Mouse (Mus musculus) small intestine, adult 2 months (tissue): ENCODE data around the gene Olfr998. TPM values are rescaled to one million over a fixed set of nuclear protein-coding genes. Genes with fewer than 3 reads are reported as not detected.
"Not testable (repeated sequence)": the region's sequence is repeated elsewhere in the genome, so short reads cannot be mapped to it uniquely, and the experiment has no call there.

Experiments used
- H3K27ac ChIP-seq: fragments of 200-500 bp; 2 replicates; pipeline ENCODE4 v1.5.1; 2012; ENCODE audit warnings: low read depth, low read length, control low read depth, inconsistent platforms; ENCODE audit not compliant: insufficient read depth
- H3K27me3 ChIP-seq: fragments of 200-500 bp; 2 replicates; pipeline ENCODE4 v1.6.1; 2012; ENCODE audit warnings: mild to moderate bottlenecking, moderate library complexity, low read length, inconsistent platforms; ENCODE audit not compliant: control insufficient read depth, insufficient read depth
- H3K36me3 ChIP-seq: fragments of 200-500 bp; 2 replicates; pipeline ENCODE4 v1.6.1; 2012; ENCODE audit warnings: mild to moderate bottlenecking, low read length, control low read depth, inconsistent platforms; ENCODE audit not compliant: control insufficient read depth, insufficient read depth
- H3K4me1 ChIP-seq: fragments of 200-500 bp; 2 replicates; pipeline ENCODE4 v1.6.1; 2012; ENCODE audit warnings: low read length, inconsistent platforms, mixed read lengths; ENCODE audit not compliant: control insufficient read depth, insufficient read depth, insufficient read length
- H3K4me3 ChIP-seq: fragments of 200-500 bp; 2 replicates; pipeline ENCODE4 v1.5.1; 2012; ENCODE audit warnings: low read depth, mild to moderate bottlenecking, control low read depth, inconsistent platforms, low read length, moderate library complexity
- CTCF ChIP-seq: fragments of 200-500 bp; IDR thresholded peaks from 2 replicates; pipeline ENCODE4 v1.5.1; 2012; ENCODE audit warnings: low read depth, mild to moderate bottlenecking, control low read depth, inconsistent platforms, low read length, moderate library complexity, mixed read lengths; ENCODE audit not compliant: insufficient replicate concordance, insufficient read length; ENCODE audit errors: extremely low read depth
- POLR2A ChIP-seq: fragments of 200-500 bp; IDR thresholded peaks from 2 replicates; pipeline ENCODE4 v1.6.1; 2012; ENCODE audit warnings: low read depth, mild to moderate bottlenecking, control low read depth, inconsistent platforms, low read length, moderate library complexity
- whole genome bisulfite sequencing: fragments of 180-500 bp; shearing (Covaris S2); methylation state at CpG from one replicate; pipeline ENCODE4 v1.1.7; 2018; 5-methylcytosine and 5-hydroxymethylcytosine counted together
- polyA plus RNA-seq: library from polyadenylated mRNA; depleted of rRNA; stranded (reverse); fragments of >200 nt; gene quantifications from 2 replicates; pipeline ENCODE4 v1.2.3, GENCODE M21; 2012; rRNA removed

The Olfr998 gene
- not detected in 2 replicates for polyA plus RNA-seq

- not testable (repeated sequence) for H3K27me3 ChIP-seq, H3K36me3 ChIP-seq, H3K27ac ChIP-seq, H3K4me3 ChIP-seq, H3K4me1 ChIP-seq
- 83% methylated on average over 2 of the region's 2 CpGs for WGBS
Measured at GRCm38 (mm10) chr2:85588648-85589047, at the start of gene Olfr998. TSS of gene Olfr998 (plus strand) at chr2:85588948.

GRCm38 (mm10) chr2:85554806-85555205 lies 33.9 kb upstream of the Olfr998 start:
- TF ChIP-seq CTCF (no peak), POLR2A (no peak)
- H3K27ac ChIP-seq, result no peak overlapping the region
- no peaks in the 10 kb centered on the region for H3K36me3 ChIP-seq
- 38% methylated on average over 1 of the region's 1 CpGs for whole genome bisulfite sequencing
- H3K27me3 ChIP-seq, result no peaks in the 10 kb centered on the region
- no peak overlapping the region for H3K4me3 ChIP-seq
- no peaks in the 10 kb centered on the region for H3K4me1 ChIP-seq

GRCm38 (mm10) chr2:85560226-85560625 lies 28.5 kb upstream of the Olfr998 start:
- H3K4me3 ChIP-seq, result no peak overlapping the region
- no peak overlapping the region for H3K27ac ChIP-seq
- H3K4me1 ChIP-seq, result no peaks in the 10 kb centered on the region
- H3K36me3 ChIP-seq, result no peaks in the 10 kb centered on the region
- no peaks in the 10 kb centered on the region for H3K27me3 ChIP-seq
- WGBS, result 12% methylated on average over 4 of the region's 4 CpGs
- no peak for TF ChIP-seq CTCF
- TF ChIP-seq POLR2A, result no peak

GRCm38 (mm10) chr2:85561187-85561586 lies 27.6 kb upstream of the Olfr998 start:
- no peaks in the 10 kb centered on the region for H3K36me3 ChIP-seq
- TF ChIP-seq CTCF, result no peak
- TF ChIP-seq POLR2A, result no peak
- no peaks in the 10 kb centered on the region for H3K27me3 ChIP-seq
- H3K27ac ChIP-seq, result no peak overlapping the region
- no peaks in the 10 kb centered on the region for H3K4me1 ChIP-seq
- 27% methylated on average over 4 of the region's 4 CpGs for WGBS
- no peak overlapping the region for H3K4me3 ChIP-seq

- Histone ChIP-seq H3K36me3 (no peaks in the 10 kb centered on the region), H3K27ac (no peak within 1 kb of the TSS), H3K27me3 (no peaks in the 10 kb centered on the region), H3K4me3 (no peak within 1 kb of the TSS), H3K4me1 (no peaks in the 10 kb centered on the region)
- no peak for TF ChIP-seq POLR2A
Measured at GRCm38 (mm10) chr2:85578915-85579314, 9.8 kb upstream of the Olfr998 start, which contains the start of gene Olfr996. TSS of gene Olfr996 (plus strand) at chr2:85579215.

- Histone ChIP-seq H3K36me3 (no peaks in the 10 kb centered on the region), H3K27ac (no peak within 1 kb of the TSS), H3K27me3 (no peaks in the 10 kb centered on the region), H3K4me3 (no peak within 1 kb of the TSS), H3K4me1 (no peaks in the 10 kb centered on the region)
- no peak for TF ChIP-seq CTCF
- no peak for TF ChIP-seq POLR2A
- WGBS, result 42% methylated on average over 1 of the region's 1 CpGs
Measured at GRCm38 (mm10) chr2:85611803-85612202, 23.1 kb downstream of the Olfr998 start, which contains the start of gene Olfr1000. TSS of gene Olfr1000 (minus strand) at chr2:85611903.

Other genes starting within 250 kb of the Olfr998 start
- gene Olfr987, start 249.6 kb upstream of the Olfr998 start, polyA plus RNA-seq, result not detected in 2 replicates
- not detected in 2 replicates for gene Olfr988, start 225.7 kb upstream of the Olfr998 start, polyA plus RNA-seq
- gene Olfr992, start 179.5 kb upstream of the Olfr998 start, polyA plus RNA-seq, result not detected in 2 replicates
- not detected in 2 replicates for gene Olfr993, start 174.1 kb upstream of the Olfr998 start, polyA plus RNA-seq
- not detected in 2 replicates for gene Olfr994, start 152.5 kb upstream of the Olfr998 start, polyA plus RNA-seq
- not detected in 2 replicates for gene Olfr995, start 145.3 kb upstream of the Olfr998 start, polyA plus RNA-seq
- not detected in 2 replicates for gene 4833423E24Rik, start 69.9 kb upstream of the Olfr998 start, polyA plus RNA-seq
- not detected in 2 replicates for gene Olfr996, start 9.7 kb upstream of the Olfr998 start, polyA plus RNA-seq
- gene Olfr1000, start 23.0 kb downstream of the Olfr998 start, polyA plus RNA-seq, result not detected in 2 replicates
- gene Olfr1002, start 61.8 kb downstream of the Olfr998 start, polyA plus RNA-seq, result not detected in 2 replicates
- gene Olfr154, start 75.5 kb downstream of the Olfr998 start, polyA plus RNA-seq, result not detected in 2 replicates
- not detected in 2 replicates for gene Olfr1006, start 89.8 kb downstream of the Olfr998 start, polyA plus RNA-seq
- not detected in 2 replicates for gene Olfr1008, start 100.5 kb downstream of the Olfr998 start, polyA plus RNA-seq
- not detected in 2 replicates for gene Olfr1009, start 126.5 kb downstream of the Olfr998 start, polyA plus RNA-seq
- gene Olfr1012, start 173.8 kb downstream of the Olfr998 start, polyA plus RNA-seq, result not detected in 2 replicates
- gene Olfr1013, start 178.2 kb downstream of the Olfr998 start, polyA plus RNA-seq, result not detected in 2 replicates
- not detected in 2 replicates for gene Olfr1014, start 183.8 kb downstream of the Olfr998 start, polyA plus RNA-seq
- gene Olfr1015, start 193.1 kb downstream of the Olfr998 start, polyA plus RNA-seq, result not detected in 2 replicates
- gene Olfr1016, start 213.6 kb downstream of the Olfr998 start, polyA plus RNA-seq, result not detected in 2 replicates
- not detected in 2 replicates for gene Olfr1018, start 229.5 kb downstream of the Olfr998 start, polyA plus RNA-seq